Mouse (Mus musculus) erythroid progenitor cell, adult 5-6 weeks (primary cell): ENCODE data around the gene Scrn3. TPM values are rescaled to one million over a fixed set of nuclear protein-coding genes. Genes with fewer than 3 reads are reported as not detected.

ENCODE experiments used
- ATAC-seq: replicated peaks from 2 replicates; pipeline ENCODE4 v1.8.0; 2016; ENCODE audit warnings: moderate number of reproducible peaks, mild to moderate bottlenecking, moderate TSS enrichment, inconsistent platforms; ENCODE audit not compliant: poor library complexity, low FRiP score, severe bottlenecking
- total RNA-seq, 2 experiments: library from RNA; stranded (forward) in 1 of 2; stranded (reverse) in 1 of 2; fragments of 150-400 nt in 1 of 2; fragments of 186-747, 209-891 nt in 1 of 2; gene quantifications; 2 replicates each; pipeline versions ENCODE4 v1.2.3 to v1.2.4; 2015 to 2017; ENCODE audit warnings: low replicate concordance in 2 of 2

Scrn3 gene
- total RNA-seq, 2 experiments from 2014 or later = 71.3 to 108 TPM

GRCm38 (mm10) chr2:73371530-73372335 is 59.3 kb downstream of the Scrn3 start:
- ATAC-seq = peak; percentile 56; the same call in 1 of the 2 replicates

GRCm38 (mm10) chr2:73378326-73378725 is 65.9 kb downstream of the Scrn3 start:
- no peak for ATAC-seq

DNA sequence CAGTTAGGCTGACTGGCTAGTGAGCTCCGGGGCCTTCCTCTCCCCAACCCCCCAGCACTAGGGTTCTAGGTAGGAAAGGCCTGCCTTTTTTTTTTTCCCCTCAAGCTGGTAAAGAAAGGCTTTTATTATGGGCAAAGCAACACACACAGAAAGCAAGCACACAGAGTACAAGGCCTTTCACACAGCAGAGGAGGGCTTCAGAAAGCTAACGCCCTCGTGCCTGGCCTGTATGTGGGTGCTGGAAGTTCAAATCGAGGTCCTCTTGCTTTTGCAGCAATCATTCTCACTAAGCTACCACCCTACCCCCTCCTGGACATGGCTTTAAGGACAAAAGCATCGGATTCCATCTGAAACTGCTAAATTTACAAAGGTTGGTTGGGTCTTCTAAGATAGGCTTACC is 67.3 kb downstream of the Scrn3 start:
- ATAC-seq = no peak

GRCm38 (mm10) chr2:73380298-73380975 is 68.0 kb downstream of the Scrn3 start:
- no peak for ATAC-seq

- ATAC-seq = no peak
These were observed 72.8 kb downstream of the Scrn3 start for GRCm38 (mm10) chr2:73385172-73385571.

DNA sequence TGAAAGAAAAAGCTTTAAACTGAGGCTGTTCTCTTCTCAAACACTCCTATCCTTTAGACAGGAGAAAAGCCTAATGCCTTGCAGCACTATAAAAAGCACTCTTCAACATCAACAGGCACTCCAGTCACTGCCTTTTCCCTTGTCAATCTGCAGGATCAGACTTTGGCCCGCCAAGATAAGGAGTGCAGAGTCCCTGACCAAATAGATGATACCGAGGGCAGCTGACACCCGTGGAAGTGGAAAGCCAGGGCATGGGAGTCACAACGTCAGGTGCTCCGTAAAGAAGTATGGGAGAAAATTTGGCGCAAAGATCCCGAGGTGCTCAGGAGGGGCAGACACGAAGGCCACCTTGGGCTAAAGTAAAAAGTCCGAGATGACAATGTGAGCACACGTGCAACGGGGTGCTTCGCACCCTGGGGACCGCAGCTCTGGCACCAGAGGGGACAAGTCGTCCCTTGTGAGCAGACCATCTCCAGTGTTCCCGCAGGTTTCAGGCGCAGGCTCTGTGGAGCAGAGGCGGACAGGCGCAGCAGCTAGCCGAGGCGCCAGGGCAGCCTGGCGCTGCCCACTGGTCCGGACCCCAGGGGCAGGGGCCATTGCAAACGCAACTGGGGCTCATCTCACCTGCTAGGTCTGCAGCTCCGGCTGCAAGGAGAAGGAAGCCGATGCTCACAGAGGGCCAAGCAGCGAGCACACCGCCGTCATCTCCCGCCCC is 73.4 kb downstream of the Scrn3 start:
- ATAC-seq = peak; percentile 52

GRCm38 (mm10) chr2:73386356-73387046 is 74.1 kb downstream of the Scrn3 start, which contains the start of gene Gpr155:
Gene Gpr155, minus strand, starts transcription at chr2:73386572.
- peak; percentile 92 for ATAC-seq

Other genes starting within 250 kb of the Scrn3 start
- 28.9 and 46.5 TPM in 2 replicates for gene Ola1, start 93.7 kb upstream of the Scrn3 start, total RNA-seq (2015; ENCODE audit: low replicate concordance)
- 25.9 and 44.2 TPM in 2 replicates for gene Ola1, start 93.7 kb upstream of the Scrn3 start, total RNA-seq (2017; ENCODE audit: low replicate concordance)
- not detected in 2 replicates for gene Sp9, start 40.7 kb upstream of the Scrn3 start, total RNA-seq (2015; ENCODE audit: low replicate concordance)
- gene Sp9, start 40.7 kb upstream of the Scrn3 start, total RNA-seq (2017; ENCODE audit: low replicate concordance) = not detected in 2 replicates
- 19.8 and 39.4 TPM in 2 replicates for gene Cir1, start 100 bp downstream of the Scrn3 start, total RNA-seq (2015; ENCODE audit: low replicate concordance)
- gene Cir1, start 100 bp downstream of the Scrn3 start, total RNA-seq (2017; ENCODE audit: low replicate concordance) = 23.0 and 46.1 TPM in 2 replicates
- gene Gpr155, start 74.0 kb downstream of the Scrn3 start, total RNA-seq (2015; ENCODE audit: low replicate concordance) = 25.2 and 31.0 TPM in 2 replicates
- gene Gpr155, start 74.0 kb downstream of the Scrn3 start, total RNA-seq (2017; ENCODE audit: low replicate concordance) = 27.2 and 29.7 TPM in 2 replicates
- 12.6 and 13.3 TPM in 2 replicates for gene Wipf1, start 217.1 kb downstream of the Scrn3 start, total RNA-seq (2015; ENCODE audit: low replicate concordance)
- gene Wipf1, start 217.1 kb downstream of the Scrn3 start, total RNA-seq (2017; ENCODE audit: low replicate concordance) = 3.6 and 3.7 TPM in 2 replicates